Mouse (Mus musculus) testis, adult 2 months (tissue): ENCODE results near the gene Atf7ip. TPM values are rescaled to one million over a fixed set of nuclear protein-coding genes. Genes with fewer than 3 reads are reported as not detected.

Experiments used
- H3K27ac ChIP-seq: fragments of 200-500 bp; 2 replicates; pipeline ENCODE4 v1.5.1; 2012; ENCODE audit warnings: low read depth, low read length; ENCODE audit not compliant: control insufficient read depth, insufficient read depth
- H3K27me3 ChIP-seq: fragments of 200-500 bp; 2 replicates; pipeline ENCODE4 v1.6.1; 2012; ENCODE audit warnings: mild to moderate bottlenecking, low read length, moderate library complexity; ENCODE audit not compliant: control insufficient read depth, insufficient read depth
- H3K36me3 ChIP-seq: fragments of 200-500 bp; 2 replicates; pipeline ENCODE4 v1.6.1; 2012; ENCODE audit warnings: mild to moderate bottlenecking, low read length; ENCODE audit not compliant: control insufficient read depth, insufficient read depth
- H3K4me1 ChIP-seq: fragments of 200-500 bp; 2 replicates; pipeline ENCODE4 v1.6.1; 2012; ENCODE audit warnings: low read length; ENCODE audit not compliant: control insufficient read depth, insufficient read depth
- H3K4me3 ChIP-seq: fragments of 200-500 bp; 2 replicates; pipeline ENCODE4 v1.5.1; 2012; ENCODE audit warnings: low read depth, mild to moderate bottlenecking, low read length, moderate library complexity, mixed read lengths; ENCODE audit not compliant: control insufficient read depth
- CTCF ChIP-seq: fragments of 200-500 bp; IDR thresholded peaks from 2 replicates; pipeline ENCODE4 v1.5.1; 2012; ENCODE audit warnings: low read depth, mild to moderate bottlenecking, inconsistent platforms, low read length, moderate library complexity; ENCODE audit not compliant: control insufficient read depth, insufficient read depth, insufficient replicate concordance
- POLR2A ChIP-seq: fragments of 200-500 bp; IDR thresholded peaks from 2 replicates; pipeline ENCODE4 v1.6.1; 2012; ENCODE audit warnings: low read depth, mild to moderate bottlenecking, inconsistent platforms, low read length, moderate library complexity; ENCODE audit not compliant: control insufficient read depth
- polyA plus RNA-seq: library from polyadenylated mRNA; depleted of rRNA; stranded (reverse); fragments of >200 nt; gene quantifications from 2 replicates; pipeline ENCODE4 v1.2.3, GENCODE M21; 2012

Atf7ip gene
- polyA plus RNA-seq, 1 experiment: 16.8 TPM

DNA sequence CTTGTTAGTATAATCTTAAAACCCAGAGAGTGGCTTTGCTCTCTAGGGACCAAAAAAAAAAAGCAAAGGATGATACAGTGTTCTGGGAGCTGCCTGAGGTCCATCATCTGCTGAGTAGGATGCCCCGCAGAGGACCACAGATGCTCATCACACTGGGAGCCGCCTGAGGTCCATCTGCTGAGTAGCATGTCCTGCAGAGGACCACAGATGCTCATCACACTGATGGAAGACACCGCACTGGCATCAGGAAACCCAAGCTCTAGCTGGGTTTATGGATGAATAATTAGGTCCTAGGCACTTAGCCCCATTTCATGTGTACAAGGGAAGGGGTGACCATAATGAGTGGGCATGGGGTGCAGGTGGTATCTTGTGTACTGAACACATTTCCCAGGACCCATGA lies 108.2 kb downstream of the Atf7ip start:
- no peak for TF ChIP-seq POLR2A
- TF ChIP-seq CTCF: no peak
- no peaks in the 10 kb centered on the region for H3K36me3 ChIP-seq

DNA sequence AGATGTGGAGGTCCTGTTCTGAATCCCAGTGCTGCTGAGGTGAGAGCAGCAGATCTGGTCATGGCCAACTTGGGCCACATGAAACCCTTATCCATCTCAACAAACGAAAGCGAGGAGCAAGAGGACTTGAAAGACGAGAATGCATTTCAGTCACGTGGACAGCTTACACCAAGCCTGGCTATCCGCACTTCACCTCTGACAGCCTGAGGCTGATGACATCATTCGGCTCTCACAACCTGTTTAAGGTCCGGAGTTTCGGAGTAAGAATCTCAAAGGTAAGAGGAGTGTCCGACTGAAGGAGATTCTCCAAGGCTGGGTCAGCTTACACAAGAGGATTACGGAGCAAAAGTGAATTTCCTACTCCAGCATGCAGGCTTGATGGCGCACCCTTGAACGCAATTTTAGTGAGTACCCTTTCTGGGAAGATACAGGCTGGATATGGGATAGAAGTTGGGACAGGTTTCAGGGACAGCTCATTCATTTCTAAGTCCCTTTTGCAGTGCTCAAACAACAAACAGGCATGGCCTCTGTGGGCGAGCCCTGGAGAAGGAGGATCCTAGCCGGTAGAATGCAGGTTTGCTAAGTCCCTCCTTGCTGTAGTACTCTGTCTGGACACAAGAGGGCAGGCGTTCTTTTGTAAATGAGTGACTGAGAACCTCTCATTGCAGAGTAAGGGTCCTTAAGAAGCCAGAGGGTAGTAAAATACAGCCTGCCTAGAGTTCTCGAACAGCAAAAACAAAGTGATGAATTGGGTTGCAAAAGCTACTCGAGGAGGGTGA lies 114.6 kb downstream of the Atf7ip start:
- Histone ChIP-seq H3K27me3 (no peaks in the 10 kb centered on the region), H3K36me3 (no peaks in the 10 kb centered on the region), H3K4me1 (no peaks in the 10 kb centered on the region), H3K4me3 (no peak overlapping the region), H3K27ac (no peak overlapping the region)
- no peak for TF ChIP-seq POLR2A
- TF ChIP-seq CTCF: peak; percentile 62; the same call in 1 of the 2 replicates

More for the DNA sequence above, 108.2 kb downstream of the Atf7ip start:
- no peak overlapping the region for H3K4me3 ChIP-seq
- no peaks in the 10 kb centered on the region for H3K27me3 ChIP-seq
- no peaks in the 10 kb centered on the region for H3K4me1 ChIP-seq
- H3K27ac ChIP-seq: no peak overlapping the region

DNA sequence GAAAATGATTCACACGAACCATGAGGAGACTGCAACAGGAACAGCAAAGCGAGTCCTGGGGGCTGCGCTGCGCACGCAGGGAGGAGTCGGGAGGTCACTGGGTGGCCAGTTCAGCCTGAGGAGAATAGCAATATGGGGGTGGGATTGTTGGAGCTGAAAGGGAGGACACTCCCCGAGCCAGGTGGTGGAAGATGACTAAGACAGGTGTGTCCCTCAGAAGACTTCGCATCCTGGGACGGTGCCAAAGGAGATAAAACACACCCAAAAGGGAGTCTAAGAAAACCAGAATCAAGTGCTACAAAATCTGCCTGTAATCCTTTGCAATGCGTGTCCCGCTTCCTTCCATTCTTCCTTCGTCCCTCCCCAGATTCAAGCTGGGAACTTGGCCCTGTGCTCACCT lies 119.5 kb downstream of the Atf7ip start:
- Histone ChIP-seq H3K4me3 (no peak overlapping the region), H3K36me3 (no peaks in the 10 kb centered on the region), H3K27me3 (no peaks in the 10 kb centered on the region), H3K27ac (no peak overlapping the region), H3K4me1 (no peaks in the 10 kb centered on the region)
- TF ChIP-seq POLR2A (no peak), CTCF (no peak)

DNA sequence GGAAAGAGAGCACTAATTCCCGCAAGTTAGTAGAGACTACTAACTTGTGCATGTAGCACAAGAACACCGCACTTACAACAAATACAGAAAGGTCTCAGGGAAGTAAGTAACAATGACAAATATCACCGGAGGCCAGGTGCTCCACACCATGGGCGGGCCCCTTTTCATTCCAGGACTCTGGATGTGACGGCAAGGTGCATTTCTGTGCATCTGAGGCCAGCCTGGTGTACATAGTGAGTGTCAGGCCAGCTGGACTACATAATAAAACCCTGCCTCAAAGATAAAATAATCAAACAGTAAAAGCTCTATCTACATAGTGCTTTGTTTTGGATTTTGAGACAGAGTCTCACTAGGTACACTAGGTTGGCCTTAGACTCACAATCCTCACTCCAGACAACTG lies 123.7 kb downstream of the Atf7ip start:
- no peaks in the 10 kb centered on the region for H3K27me3 ChIP-seq
- no peaks in the 10 kb centered on the region; the same call in 1 of the 2 replicates for H3K4me1 ChIP-seq
- TF ChIP-seq POLR2A (no peak), CTCF (no peak)

DNA sequence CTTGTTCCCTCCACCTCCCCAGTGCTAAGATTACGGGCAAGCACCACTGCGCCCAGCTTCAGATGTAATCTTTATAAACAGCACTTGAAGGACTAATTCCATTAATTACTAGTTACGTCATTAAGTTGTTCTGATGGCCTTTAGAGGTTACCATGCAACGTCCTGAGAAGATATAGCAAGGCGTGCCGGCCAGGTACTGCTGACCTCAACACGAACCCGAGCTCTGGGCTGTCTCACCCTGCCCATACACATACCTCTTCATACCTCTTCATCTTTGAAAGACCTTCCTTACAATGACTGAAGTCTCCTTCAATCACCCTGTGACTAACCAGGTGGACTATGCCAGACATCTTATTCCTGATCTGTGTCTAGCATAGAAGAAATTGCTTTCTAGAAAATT lies 125.6 kb downstream of the Atf7ip start:
- H3K27ac ChIP-seq: no peak overlapping the region
- no peaks in the 10 kb centered on the region; the same call in 1 of the 2 replicates for H3K4me1 ChIP-seq
- H3K4me3 ChIP-seq: peak overlapping the region; percentile 66
- H3K27me3 ChIP-seq: no peaks in the 10 kb centered on the region
- no peak for TF ChIP-seq CTCF
- H3K36me3 ChIP-seq: no peaks in the 10 kb centered on the region

More for the DNA sequence above, 123.7 kb downstream of the Atf7ip start:
- no peak overlapping the region for H3K27ac ChIP-seq
- peak overlapping the region; percentile 47; the same call in 1 of the 2 replicates for H3K4me3 ChIP-seq
- H3K36me3 ChIP-seq: no peaks in the 10 kb centered on the region

DNA sequence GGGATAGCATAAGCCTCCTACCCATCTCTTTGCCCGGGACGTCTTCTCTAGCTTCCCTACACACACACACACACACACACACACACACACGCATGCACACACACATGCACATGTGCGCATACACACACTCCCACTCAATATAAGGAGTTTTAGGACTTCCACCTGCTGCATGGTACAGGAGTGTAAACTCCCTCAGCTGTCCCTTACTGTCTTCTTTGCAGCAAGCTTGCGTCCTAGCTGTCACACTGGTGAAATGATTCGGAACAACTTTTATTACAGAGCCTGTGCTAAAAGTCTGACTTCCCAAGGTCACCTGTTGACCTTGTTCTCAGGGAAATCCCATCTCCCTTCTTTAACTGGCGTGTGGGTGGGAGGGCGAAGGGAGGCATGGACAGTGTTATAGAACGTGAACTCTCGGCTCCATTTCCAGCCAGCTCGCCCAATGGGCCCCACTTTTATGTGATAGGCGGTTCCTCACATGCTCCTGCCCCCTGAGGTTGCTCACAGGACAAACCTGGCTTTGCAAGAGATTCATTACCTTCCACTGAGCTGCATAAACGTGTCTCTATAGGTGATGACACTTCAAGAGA lies 126.1 kb downstream of the Atf7ip start:
- H3K4me1 ChIP-seq: no peaks in the 10 kb centered on the region; the same call in 1 of the 2 replicates
- TF ChIP-seq CTCF: no peak
- no peak for TF ChIP-seq POLR2A
- no peaks in the 10 kb centered on the region for H3K27me3 ChIP-seq

DNA sequence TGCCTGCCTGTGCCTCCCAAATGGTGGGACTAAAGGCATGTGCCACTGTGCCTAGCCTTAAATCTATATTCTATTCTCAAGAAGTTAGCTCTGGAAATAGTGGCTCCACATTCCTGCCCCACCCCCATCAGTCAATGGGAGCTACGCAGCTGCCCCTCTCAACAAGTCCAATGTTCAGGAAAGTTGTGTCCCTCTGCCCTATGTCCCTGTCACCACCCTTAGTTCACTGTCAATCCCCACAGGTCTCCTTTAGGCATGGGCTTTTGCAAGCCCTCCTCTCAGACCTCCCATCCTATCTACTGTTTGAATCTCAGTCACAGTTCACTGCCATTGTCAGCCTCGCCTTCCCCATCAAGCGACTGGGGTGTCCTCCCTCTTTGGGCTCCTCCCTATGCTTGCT lies 127.2 kb downstream of the Atf7ip start:
- no peaks in the 10 kb centered on the region for H3K27me3 ChIP-seq
- no peaks in the 10 kb centered on the region for H3K36me3 ChIP-seq
- no peak overlapping the region for H3K27ac ChIP-seq
- H3K4me1 ChIP-seq: no peaks in the 10 kb centered on the region; the same call in 1 of the 2 replicates
- H3K4me3 ChIP-seq: no peak overlapping the region; the same call in 1 of the 2 replicates
- TF ChIP-seq CTCF (no peak), POLR2A (no peak)

More for the DNA sequence above, 126.1 kb downstream of the Atf7ip start:
- Histone ChIP-seq H3K36me3 (no peaks in the 10 kb centered on the region), H3K27ac (no peak overlapping the region), H3K4me3 (peak overlapping the region; percentile 47)

DNA sequence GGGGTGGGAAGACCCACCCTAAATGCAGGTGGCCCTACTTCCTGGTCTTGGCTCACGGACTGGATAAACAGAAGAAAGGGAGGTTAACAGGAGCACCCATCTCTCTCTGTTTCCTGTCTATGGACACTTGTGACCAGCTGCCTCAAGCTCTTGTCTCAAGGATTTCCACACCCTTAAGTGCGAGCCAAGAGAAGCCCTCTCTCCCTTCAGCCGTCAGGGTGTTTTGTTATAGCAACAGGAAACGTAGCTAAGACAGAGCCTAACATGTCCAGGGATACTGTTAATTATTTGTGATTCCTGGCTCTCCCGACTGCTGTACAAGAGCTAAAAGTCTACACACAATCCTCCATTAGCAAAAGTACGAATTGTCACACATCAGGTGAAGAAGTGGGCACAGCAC lies 127.8 kb downstream of the Atf7ip start:
- TF ChIP-seq POLR2A (no peak), CTCF (no peak)
- Histone ChIP-seq H3K4me1 (no peaks in the 10 kb centered on the region; the same call in 1 of the 2 replicates), H3K27ac (no peak overlapping the region), H3K27me3 (no peaks in the 10 kb centered on the region), H3K36me3 (no peaks in the 10 kb centered on the region), H3K4me3 (no peak overlapping the region)
